Mouse (Mus musculus): ENCODE data around the gene 1700020D05Rik.

DNA sequence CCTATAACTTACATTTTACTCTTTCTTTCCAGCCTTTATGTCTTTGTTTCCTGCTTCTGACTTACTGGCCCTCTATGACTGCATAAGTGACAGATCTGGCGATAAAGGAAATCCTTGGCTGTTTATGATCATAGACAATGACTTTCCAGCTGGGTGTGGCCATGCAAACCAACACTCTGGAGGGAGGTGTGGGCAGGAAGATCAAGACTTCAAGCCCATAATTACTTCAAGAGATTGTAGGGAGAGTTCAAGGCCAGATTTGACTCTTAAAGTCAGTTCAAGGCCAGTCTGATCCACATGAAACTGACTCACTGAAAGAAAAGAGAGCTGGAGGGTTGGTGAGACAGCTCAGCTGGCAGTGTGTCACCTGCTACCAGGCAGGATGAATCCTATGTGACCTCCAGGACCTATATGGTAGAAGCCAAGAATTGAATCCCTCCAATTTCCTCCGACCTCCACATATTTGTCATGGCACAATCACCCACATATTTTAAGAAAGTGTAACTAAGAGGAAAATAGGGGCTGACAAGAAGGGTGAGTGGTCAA, 3.2 kb downstream of the 1700020D05Rik start:
- no peak for TF ChIP-seq GATA1 (IDR thresholded peaks at IDR 0.05; ENCODE audit: low read length)
- TF ChIP-seq TAL1 (IDR thresholded peaks at IDR 0.05; ENCODE audit: low read length) = no peak
